Mouse (Mus musculus) left cerebral cortex, adult 6 months (tissue): Measurements from ENCODE around the gene Taar5. TPM values are rescaled to one million over a fixed set of nuclear protein-coding genes. Genes with fewer than 3 reads are reported as not detected.

Source experiments
- long read RNA-seq, 2 experiments: library from polyadenylated mRNA; unstranded; transcript quantifications; one replicate each; pipeline ENCODE4 v2.0.0; 2019 to 2020
- polyA plus RNA-seq: library from polyadenylated mRNA; unstranded; fragments of <200 nt; fragmentation: Nextera tagmentation; gene quantifications from 2 replicates; pipeline ENCODE4 v1.2.3, GENCODE M21; 2021

Taar5 gene
- not detected in 2 replicates for polyA plus RNA-seq
- long read RNA-seq, experiment 1, result 0 reads
- long read RNA-seq, experiment 2, result 0 reads

DNA sequence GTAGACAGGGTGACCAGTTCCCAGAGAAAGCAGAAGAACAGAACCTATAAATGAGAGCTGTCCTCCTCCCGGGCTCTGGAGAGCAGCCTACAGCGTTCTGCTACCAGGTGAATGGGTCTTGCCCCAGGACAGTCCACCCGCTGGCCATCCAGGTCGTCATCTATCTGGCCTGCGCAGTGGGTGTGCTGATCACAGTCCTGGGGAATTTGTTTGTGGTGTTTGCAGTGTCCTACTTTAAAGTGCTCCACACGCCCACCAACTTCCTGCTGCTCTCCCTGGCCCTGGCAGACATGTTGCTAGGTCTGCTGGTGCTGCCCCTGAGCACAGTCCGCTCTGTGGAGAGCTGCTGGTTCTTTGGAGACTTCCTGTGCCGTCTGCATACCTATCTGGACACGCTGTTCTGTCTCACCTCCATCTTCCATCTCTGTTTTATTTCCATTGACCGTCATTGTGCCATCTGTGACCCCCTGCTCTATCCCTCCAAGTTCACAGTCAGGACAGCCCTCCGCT, at the start of gene Taar5:
Taar5 (plus strand) TSS at position 51 of the 510 bp plus-strand sequence.

DNA sequence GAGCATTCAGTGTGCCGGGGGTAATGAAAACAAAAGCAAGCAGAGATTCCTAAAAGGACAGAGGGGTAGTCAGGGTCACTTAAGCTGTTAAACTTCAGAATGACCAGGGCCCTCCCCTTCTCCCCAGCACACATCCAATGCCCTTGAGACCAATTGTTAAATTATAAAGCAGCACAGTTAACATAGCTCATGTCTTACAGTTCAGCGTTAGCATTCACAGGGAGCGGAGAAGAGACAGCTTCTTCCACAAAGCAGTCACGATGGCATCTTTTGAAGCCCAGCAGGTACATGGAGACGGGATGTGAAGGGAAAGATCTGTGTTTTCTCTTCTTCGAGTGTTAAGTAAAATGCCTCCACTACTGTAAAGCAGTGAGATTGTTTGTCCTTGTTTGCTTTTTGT, 32.2 kb upstream of the Taar5 start, which contains the start of gene Taar2:
Taar2 (plus strand) TSS at position 261 of the 400 bp plus-strand sequence.

DNA sequence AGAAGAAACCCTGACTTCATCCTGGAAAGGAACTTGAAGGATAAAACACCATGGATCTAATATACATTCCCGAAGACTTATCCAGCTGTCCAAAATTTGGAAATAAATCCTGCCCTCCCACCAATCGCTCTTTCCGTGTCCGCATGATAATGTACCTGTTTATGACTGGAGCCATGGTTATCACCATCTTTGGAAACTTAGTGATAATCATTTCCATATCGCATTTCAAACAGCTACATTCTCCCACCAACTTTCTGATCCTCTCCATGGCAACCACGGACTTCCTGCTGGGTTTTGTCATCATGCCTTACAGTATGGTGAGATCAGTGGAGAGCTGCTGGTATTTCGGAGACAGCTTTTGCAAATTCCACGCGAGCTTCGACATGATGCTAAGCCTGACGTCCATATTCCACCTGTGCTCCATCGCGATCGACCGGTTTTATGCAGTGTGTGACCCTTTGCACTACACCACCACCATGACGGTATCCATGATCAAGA, 20.9 kb upstream of the Taar5 start, which contains the start of gene Taar3:
Taar3 (plus strand) TSS at position 51 of the 498 bp plus-strand sequence.

DNA sequence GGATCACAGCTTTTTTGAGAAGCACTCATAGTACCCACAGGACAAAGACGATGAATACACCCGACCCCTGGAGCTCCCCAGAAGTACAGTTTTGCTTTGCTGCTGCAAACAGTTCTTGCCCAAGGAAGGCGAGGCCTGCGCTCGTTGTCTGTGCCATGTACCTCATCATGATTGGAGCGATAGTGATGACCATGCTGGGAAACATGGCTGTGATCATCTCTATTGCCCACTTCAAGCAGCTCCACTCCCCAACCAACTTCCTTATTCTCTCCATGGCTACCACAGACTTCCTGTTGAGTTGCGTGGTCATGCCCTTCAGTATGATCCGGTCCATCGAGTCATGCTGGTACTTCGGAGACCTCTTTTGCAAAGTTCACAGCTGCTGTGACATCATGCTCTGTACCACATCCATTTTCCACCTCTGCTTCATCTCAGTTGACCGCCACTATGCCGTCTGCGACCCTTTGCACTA, 10.0 kb upstream of the Taar5 start, which contains the start of gene Taar4:
Taar4 (plus strand) TSS at position 51 of the 472 bp plus-strand sequence.

DNA sequence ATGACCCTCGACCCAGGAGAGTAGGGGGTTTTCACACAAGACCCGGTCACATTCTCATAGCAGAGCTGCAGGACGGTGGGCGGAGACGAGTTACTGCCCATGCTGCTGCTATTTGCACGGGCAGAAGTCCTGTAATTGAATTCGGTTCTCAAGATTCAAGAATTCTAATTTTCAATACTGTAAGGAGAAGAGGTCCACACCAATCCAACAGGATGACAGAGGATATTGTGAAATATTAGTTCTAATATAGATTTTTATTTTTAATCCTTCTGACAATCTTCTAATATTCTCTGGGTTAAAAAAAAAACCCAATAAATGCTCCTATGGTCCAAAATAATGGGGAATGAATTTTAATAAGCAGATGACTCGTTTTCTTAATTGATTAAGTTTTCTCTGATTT, 15.0 kb downstream of the Taar5 start, which contains the start of gene Taar6:
Taar6 (minus strand) TSS at position 101 of the 400 bp plus-strand sequence.

DNA sequence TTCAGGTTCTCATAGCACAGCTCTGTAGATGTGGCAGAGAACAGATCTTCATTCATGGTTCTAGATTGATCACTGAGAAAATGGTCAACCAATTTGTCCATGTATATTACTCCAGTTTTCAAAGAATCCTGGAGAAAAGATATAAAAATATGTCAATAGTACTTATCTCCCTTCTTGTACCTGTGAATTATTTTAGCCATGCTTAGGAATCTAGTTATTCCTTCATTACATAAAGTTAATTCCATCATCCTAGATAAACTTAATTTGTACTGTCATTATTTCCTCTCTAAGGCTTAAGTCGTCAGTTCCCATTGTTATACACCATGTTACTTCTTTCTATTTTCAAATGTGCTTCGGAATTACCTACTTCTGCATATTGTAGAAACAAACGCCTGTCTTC, 22.9 kb downstream of the Taar5 start, which contains the start of gene Taar7a:
Taar7a (minus strand) TSS at position 101 of the 400 bp plus-strand sequence.

DNA sequence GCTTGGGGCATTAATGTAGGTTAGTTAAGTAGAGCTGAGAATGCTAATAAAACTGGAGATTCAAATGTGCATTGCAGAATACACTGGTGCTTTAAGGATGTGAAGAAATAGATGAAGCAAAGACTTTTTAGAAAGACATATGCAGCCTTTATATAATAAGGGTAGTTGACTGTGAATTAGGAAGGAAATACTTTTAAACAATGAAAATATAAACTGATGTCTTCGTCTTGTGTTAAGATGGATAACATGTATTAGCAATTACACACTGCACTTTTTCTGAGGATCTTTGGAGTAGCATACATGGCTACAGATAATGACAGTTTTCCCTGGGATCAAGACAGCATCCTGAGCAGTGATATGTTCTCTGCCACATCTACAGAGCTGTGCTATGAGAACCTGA, 29.1 kb downstream of the Taar5 start, which contains the start of gene Taar7b:
Taar7b (plus strand) TSS at position 301 of the 400 bp plus-strand sequence.

Other genes with a start within 250 kb of the Taar5 start
- gene Rps12, start 183.4 kb upstream of the Taar5 start, polyA plus RNA-seq, result 850 and 1,172 TPM in 2 replicates
- 11.2 and 14.0 TPM in 2 replicates for gene Slc18b1, start 173.7 kb upstream of the Taar5 start, polyA plus RNA-seq
- not detected in 2 replicates for gene Vnn3, start 119.2 kb upstream of the Taar5 start, polyA plus RNA-seq
- gene Vnn1, start 76.0 kb upstream of the Taar5 start, polyA plus RNA-seq, result 0.30 and 0.70 TPM in 2 replicates
- not detected in 2 replicates for gene Taar1, start 50.4 kb upstream of the Taar5 start, polyA plus RNA-seq
- not detected in 2 replicates for gene Taar2, start 32.1 kb upstream of the Taar5 start, polyA plus RNA-seq
- not detected in 2 replicates for gene Taar3, start 21.1 kb upstream of the Taar5 start, polyA plus RNA-seq
- not detected in 2 replicates for gene Taar4, start 10.2 kb upstream of the Taar5 start, polyA plus RNA-seq
- gene Taar6, start 14.9 kb downstream of the Taar5 start, polyA plus RNA-seq, result not detected in 2 replicates
- not detected in 2 replicates for gene Taar7a, start 22.8 kb downstream of the Taar5 start, polyA plus RNA-seq
- gene Taar7b, start 29.2 kb downstream of the Taar5 start, polyA plus RNA-seq, result not detected in 2 replicates
- not detected in 2 replicates for gene Taar7d, start 56.5 kb downstream of the Taar5 start, polyA plus RNA-seq
- gene Taar7e, start 66.9 kb downstream of the Taar5 start, polyA plus RNA-seq, result not detected in 2 replicates
- not detected in 2 replicates for gene Taar7f, start 78.8 kb downstream of the Taar5 start, polyA plus RNA-seq
- not detected in 2 replicates for gene Taar8a, start 105.8 kb downstream of the Taar5 start, polyA plus RNA-seq
- gene Taar8b, start 121.6 kb downstream of the Taar5 start, polyA plus RNA-seq, result not detected in 2 replicates
- gene Taar8c, start 131.2 kb downstream of the Taar5 start, polyA plus RNA-seq, result not detected in 2 replicates
- gene Taar9, start 138.8 kb downstream of the Taar5 start, polyA plus RNA-seq, result not detected in 2 replicates
- gene Stx7, start 178.6 kb downstream of the Taar5 start, polyA plus RNA-seq, result 155 and 242 TPM in 2 replicates